Mouse (Mus musculus): ENCODE measurements around the gene Eif2s3x. TPM values are rescaled to one million over a fixed set of nuclear protein-coding genes. Genes with fewer than 3 reads are reported as not detected.

The Eif2s3x gene
- polyA plus RNA-seq, 1 experiment: 1.5 TPM

DNA sequence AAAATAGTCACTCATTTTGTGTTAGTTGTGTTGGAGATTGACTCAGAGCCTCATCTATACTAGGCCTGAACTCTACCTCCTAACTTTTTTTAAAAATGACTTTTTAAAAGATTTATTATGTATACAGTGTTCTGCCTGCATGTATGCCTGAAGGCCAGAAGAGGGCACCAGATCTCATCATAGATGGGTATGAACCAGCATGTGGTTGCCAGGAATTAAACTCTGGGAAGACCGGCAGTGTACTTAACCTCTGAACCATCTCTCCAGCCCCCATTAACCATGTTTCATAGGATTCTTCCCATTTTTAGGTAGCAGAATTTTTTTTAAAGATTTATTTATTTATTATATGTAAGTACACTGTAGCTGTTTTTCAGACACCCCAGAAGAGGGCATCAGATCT lies 27.5 kb downstream of the Eif2s3x start:
- Histone ChIP-seq H3K27me3 (ENCODE audit: control insufficient read depth) (peaks cover 3% of the 10 kb centered on the region), H3K36me3 (ENCODE audit: control insufficient read depth) (no peaks in the 10 kb centered on the region; the same call in 1 of the 2 replicates), H3K4me1 (ENCODE audit: control insufficient read depth) (no peaks in the 10 kb centered on the region), H3K4me3 (replicated peaks) (no peak overlapping the region), H3K9me3 (ENCODE audit: control insufficient read depth, low read length) (no peaks in the 10 kb centered on the region)
- TF ChIP-seq GATA1 (IDR thresholded peaks at IDR 0.05; ENCODE audit: low read length): no peak
- TF ChIP-seq TAL1 (IDR thresholded peaks at IDR 0.05; ENCODE audit: low read length): no peak

DNA sequence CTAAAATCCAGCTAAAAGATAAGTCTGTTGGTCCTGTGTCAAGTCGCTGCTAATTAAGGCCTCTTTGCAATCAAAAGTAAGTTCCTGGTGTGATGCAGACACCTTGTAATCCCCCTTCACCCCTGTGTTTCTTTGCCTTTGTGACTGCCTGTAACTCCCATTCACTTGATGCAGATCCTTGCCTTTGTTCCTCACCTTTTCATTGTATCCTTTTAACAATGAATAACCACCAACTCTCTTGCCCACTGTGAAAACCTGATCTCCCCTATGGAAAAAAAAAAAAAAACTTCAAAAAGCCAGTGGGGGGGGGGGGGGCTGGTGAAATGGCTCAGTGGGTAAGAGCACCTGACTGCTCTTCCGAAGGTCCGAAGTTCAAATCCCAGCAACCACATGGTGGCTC lies 28.8 kb downstream of the Eif2s3x start:
- TF ChIP-seq GATA1 (IDR thresholded peaks at IDR 0.05; ENCODE audit: low read length) (no peak), TAL1 (IDR thresholded peaks at IDR 0.05; ENCODE audit: low read length) (no peak)
- Histone ChIP-seq H3K36me3 (ENCODE audit: control insufficient read depth) (no peaks in the 10 kb centered on the region), H3K4me3 (replicated peaks) (no peak overlapping the region), H3K27me3 (ENCODE audit: control insufficient read depth) (peaks cover 3% of the 10 kb centered on the region), H3K4me1 (ENCODE audit: control insufficient read depth) (peaks cover under 1% of the 10 kb centered on the region), H3K9me3 (ENCODE audit: control insufficient read depth, low read length) (no peaks in the 10 kb centered on the region)

DNA sequence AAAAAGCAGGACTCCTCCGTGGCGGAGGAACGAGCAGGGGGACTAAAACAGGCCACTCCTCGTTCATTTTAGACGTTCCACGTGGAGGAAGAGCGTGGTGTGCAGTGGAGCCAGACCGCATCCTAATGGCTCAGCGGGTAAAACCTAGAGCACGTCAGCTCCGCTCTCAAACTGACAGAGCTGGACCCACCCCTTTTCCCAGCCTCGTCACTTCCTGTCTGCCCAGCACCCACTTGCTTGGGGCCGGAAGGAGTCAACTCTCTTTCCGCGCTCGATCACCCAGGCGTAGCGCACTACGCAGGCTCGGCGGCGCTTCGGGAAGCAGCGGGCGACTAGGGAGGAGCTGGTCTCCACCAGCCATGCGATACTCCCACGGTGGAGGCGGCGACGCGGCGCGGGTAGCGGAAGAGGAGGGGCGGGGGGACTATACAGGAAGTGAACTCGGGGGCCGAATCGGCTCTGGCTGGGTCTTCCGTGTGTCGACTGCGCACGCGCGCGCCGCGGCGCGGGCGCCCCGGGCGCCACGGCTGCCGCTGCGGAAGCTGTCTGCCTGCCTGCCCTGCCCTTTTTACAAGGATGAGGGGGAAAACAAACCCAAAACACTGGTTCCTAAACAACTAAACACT lies 34.8 kb downstream of the Eif2s3x start:
- TF ChIP-seq GATA1 (IDR thresholded peaks at IDR 0.05; ENCODE audit: low read length): no peak
- no peak for TF ChIP-seq TAL1 (IDR thresholded peaks at IDR 0.05; ENCODE audit: low read length)
- Histone ChIP-seq H3K27me3 (ENCODE audit: control insufficient read depth) (peaks cover 10% of the 10 kb centered on the region), H3K4me3 (replicated peaks) (peak overlapping the region; percentile 76), H3K4me1 (ENCODE audit: control insufficient read depth) (peaks cover 10% of the 10 kb centered on the region), H3K36me3 (ENCODE audit: control insufficient read depth) (no peaks in the 10 kb centered on the region), H3K9me3 (ENCODE audit: control insufficient read depth, low read length) (no peaks in the 10 kb centered on the region)

DNA sequence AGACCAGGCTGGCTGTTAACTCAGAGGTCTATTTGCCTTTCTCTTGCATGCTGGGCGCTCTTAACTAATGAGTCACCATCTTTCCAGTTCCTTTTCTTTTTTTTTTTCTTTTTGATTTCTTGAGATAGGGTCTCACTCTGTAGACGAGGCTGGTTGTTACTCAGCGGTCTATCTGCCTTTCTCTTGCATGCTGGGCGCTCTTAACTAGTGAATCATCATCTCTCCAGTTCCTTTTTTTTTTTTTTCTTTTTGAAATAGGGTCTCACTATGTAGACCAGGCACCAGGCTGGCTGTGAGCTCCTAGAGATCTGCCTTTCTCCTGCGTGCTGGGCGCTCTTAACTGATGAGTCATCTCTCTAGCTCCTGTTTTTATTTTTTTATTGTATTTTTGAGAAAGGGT lies 43.3 kb downstream of the Eif2s3x start:
- no peak for TF ChIP-seq GATA1 (IDR thresholded peaks at IDR 0.05; ENCODE audit: low read length)
- no peak for TF ChIP-seq TAL1 (IDR thresholded peaks at IDR 0.05; ENCODE audit: low read length)
- Histone ChIP-seq H3K36me3 (ENCODE audit: control insufficient read depth) (no peaks in the 10 kb centered on the region), H3K4me1 (ENCODE audit: control insufficient read depth) (no peaks in the 10 kb centered on the region), H3K27me3 (ENCODE audit: control insufficient read depth) (peaks cover 3% of the 10 kb centered on the region), H3K9me3 (ENCODE audit: control insufficient read depth, low read length) (no peaks in the 10 kb centered on the region), H3K4me3 (replicated peaks) (no peak overlapping the region)

DNA sequence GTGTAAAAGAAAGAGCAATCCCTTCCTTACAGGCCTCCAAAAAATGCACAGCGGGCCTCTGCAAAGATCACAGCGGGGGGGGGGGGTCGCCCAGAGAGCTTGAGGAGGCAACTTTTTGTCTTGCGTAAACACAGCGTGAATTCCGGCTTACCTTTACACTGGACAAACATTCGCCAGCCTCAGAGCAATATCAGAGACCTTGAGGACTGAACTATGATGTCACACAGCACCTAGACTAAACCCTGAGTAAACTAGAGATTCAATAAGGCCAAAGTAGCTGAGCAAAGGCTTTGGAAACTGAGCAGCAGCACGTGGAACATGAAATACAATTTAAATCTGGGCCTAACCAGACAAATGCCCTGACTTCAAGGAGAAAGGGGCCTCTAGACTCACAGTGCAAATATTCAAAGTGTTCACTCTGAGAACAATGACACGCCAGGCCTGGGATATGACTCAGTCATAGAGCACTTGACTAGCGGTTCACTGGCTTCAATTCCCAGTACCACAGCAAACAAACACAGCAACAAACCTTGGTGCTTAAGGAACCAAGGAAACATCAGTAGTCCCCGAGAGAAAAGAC lies 60.3 kb downstream of the Eif2s3x start:
- Histone ChIP-seq H3K4me1 (ENCODE audit: control insufficient read depth) (no peaks in the 10 kb centered on the region), H3K4me3 (replicated peaks) (no peak overlapping the region), H3K9me3 (ENCODE audit: control insufficient read depth, low read length) (no peaks in the 10 kb centered on the region), H3K36me3 (ENCODE audit: control insufficient read depth) (no peaks in the 10 kb centered on the region), H3K27me3 (ENCODE audit: control insufficient read depth) (peaks cover 29% of the 10 kb centered on the region)
- TF ChIP-seq GATA1 (IDR thresholded peaks at IDR 0.05; ENCODE audit: low read length) (no peak), TAL1 (IDR thresholded peaks at IDR 0.05; ENCODE audit: low read length) (no peak)

DNA sequence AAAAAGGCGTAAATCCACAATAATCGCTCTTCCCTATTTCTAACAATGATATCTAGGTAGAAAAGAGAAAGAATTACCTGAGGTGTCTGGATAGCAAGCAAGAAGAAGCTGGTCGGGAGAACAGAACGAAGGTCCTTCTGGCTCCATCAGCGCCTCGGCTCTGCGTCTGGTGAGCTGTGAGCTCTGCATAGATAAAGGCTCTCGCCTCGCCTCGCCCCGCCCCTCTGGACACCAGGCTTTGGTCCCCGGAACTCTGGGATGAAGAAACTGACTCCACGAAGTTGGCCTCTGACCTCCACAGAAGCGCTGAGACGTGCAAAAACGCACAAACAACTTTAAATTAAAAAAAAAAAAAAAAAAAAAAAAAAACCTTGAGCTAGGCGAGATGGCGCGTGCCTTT lies 62.2 kb downstream of the Eif2s3x start:
- Histone ChIP-seq H3K36me3 (ENCODE audit: control insufficient read depth) (no peaks in the 10 kb centered on the region), H3K4me3 (replicated peaks) (no peak overlapping the region), H3K27me3 (ENCODE audit: control insufficient read depth) (peaks cover 37% of the 10 kb centered on the region), H3K4me1 (ENCODE audit: control insufficient read depth) (no peaks in the 10 kb centered on the region), H3K9me3 (ENCODE audit: control insufficient read depth, low read length) (no peaks in the 10 kb centered on the region)
- no peak for TF ChIP-seq TAL1 (IDR thresholded peaks at IDR 0.05; ENCODE audit: low read length)
- TF ChIP-seq GATA1 (IDR thresholded peaks at IDR 0.05; ENCODE audit: low read length): no peak

DNA sequence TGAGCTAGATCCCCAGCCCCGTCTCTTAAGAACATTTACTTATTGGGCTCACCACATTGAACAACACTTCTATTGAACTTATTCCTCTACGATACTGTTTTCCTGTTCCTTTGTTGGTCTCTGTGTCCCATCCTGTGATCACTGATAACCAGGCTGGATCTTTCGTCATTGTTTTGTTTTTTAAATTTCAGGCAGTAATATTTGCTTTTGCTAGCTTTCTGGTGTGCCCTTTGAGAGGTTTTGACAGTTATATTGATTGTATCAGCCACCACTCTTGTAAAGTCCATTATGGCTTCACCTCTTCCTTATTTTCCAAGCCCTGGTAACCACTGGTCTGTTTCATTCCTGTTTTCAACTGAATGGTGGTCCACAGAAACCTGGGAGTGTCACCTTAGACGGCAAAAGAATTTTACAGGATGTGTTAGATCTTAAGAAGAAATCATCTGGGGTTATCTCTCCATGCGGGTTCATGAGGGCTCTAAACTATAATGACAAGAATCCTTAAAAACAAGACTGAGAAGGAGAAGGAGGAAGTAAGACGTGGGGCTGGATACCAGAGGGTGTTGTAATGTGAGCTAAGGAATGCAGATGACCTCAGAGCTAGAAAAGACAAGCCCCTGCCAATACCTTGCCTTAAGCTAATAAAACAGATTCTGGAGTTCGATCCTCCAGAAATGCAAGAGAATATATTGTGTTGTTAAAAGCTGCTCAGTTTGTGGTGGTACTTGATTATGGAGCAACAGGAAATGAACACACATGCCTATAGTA lies 70.5 kb downstream of the Eif2s3x start:
- H3K4me1 ChIP-seq (ENCODE audit: control insufficient read depth): no peaks in the 10 kb centered on the region
- no peak overlapping the region for H3K4me3 ChIP-seq (replicated peaks)
- no peaks in the 10 kb centered on the region for H3K9me3 ChIP-seq (ENCODE audit: control insufficient read depth, low read length)
- peaks cover 38% of the 10 kb centered on the region for H3K27me3 ChIP-seq (ENCODE audit: control insufficient read depth)
- TF ChIP-seq TAL1 (IDR thresholded peaks at IDR 0.05; ENCODE audit: low read length): no peak
- TF ChIP-seq GATA1 (IDR thresholded peaks at IDR 0.05; ENCODE audit: low read length): no peak
- no peaks in the 10 kb centered on the region for H3K36me3 ChIP-seq (ENCODE audit: control insufficient read depth)

DNA sequence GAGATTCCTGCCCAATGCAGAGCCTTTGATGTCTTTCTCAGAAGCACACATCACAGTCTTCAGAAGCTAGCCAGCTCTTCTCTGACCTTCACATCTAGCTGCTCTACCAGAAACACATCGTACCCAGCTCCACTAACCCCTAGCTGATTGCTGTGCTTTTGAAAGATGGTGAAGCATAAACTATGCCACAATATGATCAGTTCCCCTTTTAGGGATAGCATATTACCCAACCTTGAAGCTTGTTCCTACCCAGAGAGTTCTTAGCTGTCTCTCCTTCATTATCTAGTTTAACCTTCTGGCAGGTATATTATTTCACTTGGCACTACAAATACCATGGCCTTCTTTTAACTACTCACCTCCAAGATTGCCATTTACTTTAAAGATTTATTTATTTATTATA lies 72.6 kb downstream of the Eif2s3x start:
- H3K36me3 ChIP-seq (ENCODE audit: control insufficient read depth): no peaks in the 10 kb centered on the region
- no peak for TF ChIP-seq TAL1 (IDR thresholded peaks at IDR 0.05; ENCODE audit: low read length)
- TF ChIP-seq GATA1 (IDR thresholded peaks at IDR 0.05; ENCODE audit: low read length): no peak
- H3K9me3 ChIP-seq (ENCODE audit: control insufficient read depth, low read length): no peaks in the 10 kb centered on the region
- no peaks in the 10 kb centered on the region for H3K4me1 ChIP-seq (ENCODE audit: control insufficient read depth)
- peaks cover 33% of the 10 kb centered on the region for H3K27me3 ChIP-seq (ENCODE audit: control insufficient read depth)
- H3K4me3 ChIP-seq (replicated peaks): no peak overlapping the region

Other genes starting within 250 kb of the Eif2s3x start
- gene AU015836, start 244.2 kb downstream of the Eif2s3x start, polyA plus RNA-seq (2012): not detected in 2 replicates
- gene Zfx, start 89.2 kb downstream of the Eif2s3x start, polyA plus RNA-seq (2012): 0.04 and 0.08 TPM in 2 replicates
- gene Klhl15, start 21.7 kb upstream of the Eif2s3x start, polyA plus RNA-seq (2012): 2.2 and 2.4 TPM in 2 replicates
- not detected in 2 replicates for gene Fam90a1b, start 153.9 kb upstream of the Eif2s3x start, polyA plus RNA-seq (2012)
- 0.14 and 0.42 TPM in 2 replicates for gene Apoo, start 154.3 kb upstream of the Eif2s3x start, polyA plus RNA-seq (2012)

Data from erythroblast, embryonic 14.5 days (primary cell).